Mouse (Mus musculus): ENCODE data around the gene Atg101. TPM values are rescaled to one million over a fixed set of nuclear protein-coding genes. Genes with fewer than 3 reads are reported as not detected.

The Atg101 gene
- total and polyA plus RNA-seq, 3 experiments: 75.2 to 75.5 TPM; not detected in 1

- Histone ChIP-seq H3K9ac (ENCODE audit: control insufficient read depth, low read depth, low read length, poor library complexity, severe bottlenecking) (no peak overlapping the region), H3K27ac (ENCODE audit: control insufficient read depth, low read depth, low read length) (peak overlapping the region; percentile 23; the same call in 1 of the 2 replicates), H3K4me1 (ENCODE audit: control insufficient read depth in 1 of 2, insufficient read depth in 2 of 2, low read length in 2 of 2) (peaks cover 28 to 55% of the 10 kb centered on the region in 2 experiments), H3K9me3 (replicated peaks; ENCODE audit: insufficient read depth, low read length) (no peaks in the 10 kb centered on the region), H3K36me3 (ENCODE audit: control insufficient read depth in 1 of 2, insufficient read depth in 2 of 2, low read length in 2 of 2) (peaks cover 0 to 40% of the 10 kb centered on the region in 2 experiments; a peak in 2 of 4 replicates), H3K27me3 (ENCODE audit: control insufficient read depth in 1 of 2, insufficient read depth in 2 of 2, low read length in 2 of 2) (no peaks in the 10 kb centered on the region), H3K4me3 (ENCODE audit: control insufficient read depth in 1 of 2, insufficient read depth in 1 of 2, low read depth in 2 of 2, low read length in 2 of 2) (no peak overlapping the region), H3K79me2 (ENCODE audit: control insufficient read depth, insufficient read depth, low read length, poor library complexity) (no peaks in the 10 kb centered on the region)
- TF ChIP-seq BHLHE40 (IDR thresholded peaks at IDR 0.05; ENCODE audit: borderline replicate concordance, low read depth, low read length): no peak
- 0 out of 2 replicates have a peak, but pooled peaks have one; percentile 23 for TF ChIP-seq NELFE (IDR thresholded peaks at IDR 0.05; ENCODE audit: low read depth, low read length)
- 0 out of 2 replicates have a peak, but pooled peaks have one; percentile 11 for TF ChIP-seq CHD1 (IDR thresholded peaks at IDR 0.05; ENCODE audit: low read depth, low read length)
- TF ChIP-seq JUND (IDR thresholded peaks at IDR 0.05; ENCODE audit: low read depth, low read length): no peak
- peak; percentile 57 for DNase-seq (ENCODE audit: low read depth, low spot score)
Measured at GRCm38 (mm10) chr15:101320010-101320617, 36.0 kb downstream of the Atg101 start.

- peak overlapping the region; percentile 23; the same call in 1 of the 2 replicates for H3K27ac ChIP-seq (ENCODE audit: control insufficient read depth, low read depth, low read length)
- H3K27me3 ChIP-seq (ENCODE audit: control insufficient read depth in 1 of 2, insufficient read depth in 2 of 2, low read length in 2 of 2): no peaks in the 10 kb centered on the region
- H3K4me1 ChIP-seq (ENCODE audit: control insufficient read depth in 1 of 2, insufficient read depth in 2 of 2, low read length in 2 of 2): peaks cover 28 to 55% of the 10 kb centered on the region in 2 experiments
- no peaks in the 10 kb centered on the region for H3K9me3 ChIP-seq (replicated peaks; ENCODE audit: insufficient read depth, low read length)
- H3K9ac ChIP-seq (ENCODE audit: control insufficient read depth, low read depth, low read length, poor library complexity, severe bottlenecking): no peak overlapping the region
- H3K4me3 ChIP-seq (ENCODE audit: control insufficient read depth in 1 of 2, insufficient read depth in 1 of 2, low read depth in 2 of 2, low read length in 2 of 2): no peak overlapping the region
- H3K79me2 ChIP-seq (ENCODE audit: control insufficient read depth, insufficient read depth, low read length, poor library complexity): no peaks in the 10 kb centered on the region
- DNase-seq (ENCODE audit: low read depth, low spot score): peak; percentile 94
- peaks cover 0 to 40% of the 10 kb centered on the region in 2 experiments; a peak in 2 of 4 replicates for H3K36me3 ChIP-seq (ENCODE audit: control insufficient read depth in 1 of 2, insufficient read depth in 2 of 2, low read length in 2 of 2)
- peak; percentile 21; the same call in 1 of the 2 replicates for TF ChIP-seq SMC3 (IDR thresholded peaks at IDR 0.05; ENCODE audit: low read depth, low read length)
- no peak; a peak in 1 of 6 replicates for TF ChIP-seq CTCF (IDR thresholded peaks at IDR 0.05 in 2 of 3, conservative IDR thresholded peaks at IDR 0.05 in 1 of 3; ENCODE audit: control insufficient read depth in 1 of 3, insufficient read depth in 1 of 3, low read depth in 2 of 3, low read length in 3 of 3, poor library complexity in 1 of 3, severe bottlenecking in 1 of 3)
- peak; percentile 99 for TF ChIP-seq TCF12 (IDR thresholded peaks at IDR 0.05; ENCODE audit: low read depth, low read length)
- TF ChIP-seq ZC3H11A (IDR thresholded peaks at IDR 0.05; ENCODE audit: low read depth, low read length): no peak
- TF ChIP-seq USF1 (IDR thresholded peaks at IDR 0.05; ENCODE audit: low read depth, low read length): no peak
- peak; percentile 53; the same call in 1 of the 2 replicates for TF ChIP-seq ELF1 (IDR thresholded peaks at IDR 0.05; ENCODE audit: low read depth, low read length)
- TF ChIP-seq EP300 (IDR thresholded peaks at IDR 0.05; ENCODE audit: low read depth in 1 of 2, low read length in 2 of 2): peak; percentile 99
- peak; percentile 75; the same call in 1 of the 2 replicates for TF ChIP-seq JUND (IDR thresholded peaks at IDR 0.05; ENCODE audit: low read depth, low read length)
- peak; percentile 71 for TF ChIP-seq ZMIZ1 (IDR thresholded peaks at IDR 0.05; ENCODE audit: low read depth, low read length)
- 0 out of 2 replicates have a peak, but pooled peaks have one; percentile 15 for TF ChIP-seq MAX (IDR thresholded peaks at IDR 0.05; ENCODE audit: low read length)
- TF ChIP-seq ZNF384 (IDR thresholded peaks at IDR 0.05; ENCODE audit: low read depth, low read length): peak; percentile 75
- TF ChIP-seq CHD2 (IDR thresholded peaks at IDR 0.05; ENCODE audit: low read length): peak; percentile 65
- peak; percentile 100 for TF ChIP-seq RCOR1 (IDR thresholded peaks at IDR 0.05; ENCODE audit: low read depth, low read length)
- no peak for TF ChIP-seq NRF1 (IDR thresholded peaks at IDR 0.05; ENCODE audit: insufficient read depth, low read depth, low read length, poor library complexity, severe bottlenecking)
- peak; percentile 95 for TF ChIP-seq MAFK (IDR thresholded peaks at IDR 0.05; ENCODE audit: borderline replicate concordance, low read depth, low read length)
- peak; percentile 99 for TF ChIP-seq GATA1 (IDR thresholded peaks at IDR 0.05; ENCODE audit: low read depth, low read length)
- peak; percentile 99 for TF ChIP-seq TAL1 (IDR thresholded peaks at IDR 0.05; ENCODE audit: low read length)
- peak; percentile 77 for TF ChIP-seq MYC (IDR thresholded peaks at IDR 0.05; ENCODE audit: low read depth, low read length)
- peak; percentile 77; the same call in 1 of the 2 replicates for TF ChIP-seq MEF2A (IDR thresholded peaks at IDR 0.05; ENCODE audit: extremely low read depth, insufficient replicate concordance, low read depth, low read length, poor library complexity, severe bottlenecking)
- 0 out of 2 replicates have a peak, but pooled peaks have one; percentile 39 for TF ChIP-seq CHD1 (IDR thresholded peaks at IDR 0.05; ENCODE audit: low read depth, low read length)
- TF ChIP-seq POLR2A (IDR thresholded peaks at IDR 0.05; ENCODE audit: control insufficient read depth in 1 of 2, insufficient read depth in 1 of 2, low read depth in 1 of 2, low read length in 2 of 2, poor library complexity in 1 of 2): no peak
- TF ChIP-seq MAZ (IDR thresholded peaks at IDR 0.05; ENCODE audit: low read depth, low read length): peak; percentile 95
- no peak; the same call in 1 of the 2 replicates for TF ChIP-seq TBP (IDR thresholded peaks at IDR 0.05; ENCODE audit: low read depth, low read length)
- TF ChIP-seq SIN3A (IDR thresholded peaks at IDR 0.05; ENCODE audit: low read length): peak; percentile 96
- TF ChIP-seq HCFC1 (IDR thresholded peaks at IDR 0.05; ENCODE audit: low read depth, low read length): 0 out of 2 replicates have a peak, but pooled peaks have one; percentile 51
- peak; percentile 36; the same call in 1 of the 2 replicates for TF ChIP-seq KAT2A (conservative IDR thresholded peaks at IDR 0.05; ENCODE audit: low read depth, low read length)
- peak; percentile 99 for TF ChIP-seq BHLHE40 (IDR thresholded peaks at IDR 0.05; ENCODE audit: borderline replicate concordance, low read depth, low read length)
- TF ChIP-seq MXI1 (IDR thresholded peaks at IDR 0.05; ENCODE audit: low read depth, low read length): peak; percentile 19; the same call in 1 of the 2 replicates
Measured at GRCm38 (mm10) chr15:101320618-101321041, 36.6 kb downstream of the Atg101 start.

Measured in MEL (cell line).